Mouse (Mus musculus): Measurements from ENCODE around the gene Msl3. TPM values are rescaled to one million over a fixed set of nuclear protein-coding genes. Genes with fewer than 3 reads are reported as not detected.

Msl3 gene
- 10 to 100 TPM; 31.3 to 34.9 TPM for total RNA-seq (2023)

GRCm38 (mm10) chrX:168673525-168674406, at the start of gene Msl3:
Gene Msl3, minus strand, starts transcription at chrX:168673898.

Other genes with a start within 250 kb of the Msl3 start
- gene Frmpd4, start 96.7 kb downstream of the Msl3 start, total RNA-seq (2023) = not detected
- gene Arhgap6, start 121.2 kb upstream of the Msl3 start, total RNA-seq (2023) = under 1 TPM; 0.55 to 0.56 TPM